Mouse (Mus musculus) C2C12 (cell line): Measurements from ENCODE around the gene Gng7.

ENCODE experiments used
- CTCF ChIP-seq: IDR thresholded peaks from one replicate; pipeline ENCODE4 v1.5.1; 2011; ENCODE audit not compliant: control insufficient read depth, insufficient read depth, insufficient read length
- MAX ChIP-seq: IDR thresholded peaks from one replicate; pipeline ENCODE4 v1.6.1; 2011; ENCODE audit warnings: mild to moderate bottlenecking, control low read depth
- MYOD1 ChIP-seq: IDR thresholded peaks from one replicate; pipeline ENCODE4 v1.6.1; 2011; ENCODE audit warnings: low read depth; ENCODE audit not compliant: control insufficient read depth, insufficient read length
- MYOG ChIP-seq: IDR thresholded peaks from one replicate; pipeline ENCODE4 v1.6.1; 2011; ENCODE audit not compliant: control insufficient read depth, insufficient read length; ENCODE audit errors: extremely low read depth
- USF1 ChIP-seq: IDR thresholded peaks from one replicate; pipeline ENCODE4 v1.6.1; 2011; ENCODE audit warnings: low read depth, mild to moderate bottlenecking, control low read depth, moderate library complexity

DNA sequence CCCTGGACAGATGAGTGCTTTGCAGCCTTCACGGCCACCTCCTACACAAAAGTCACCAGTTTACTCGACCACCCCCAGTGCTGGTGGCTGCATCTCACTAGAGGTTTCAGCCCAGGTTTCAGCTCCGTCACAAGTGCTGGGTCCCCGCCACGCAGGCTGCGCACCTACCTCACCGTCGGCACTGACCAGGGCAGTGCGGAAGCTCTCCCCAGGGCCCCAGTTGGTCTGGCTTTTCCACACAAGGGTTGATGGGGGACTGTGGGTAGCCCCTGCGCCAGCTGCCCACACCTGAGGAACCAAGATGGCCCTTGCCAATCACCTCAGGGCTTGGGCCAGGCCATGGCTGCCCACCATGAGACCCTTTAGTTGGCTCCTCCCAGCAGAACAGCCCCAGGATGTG is 111.5 kb downstream of the Gng7 start:
- no peak for TF ChIP-seq CTCF
- no peak for TF ChIP-seq USF1
- TF ChIP-seq MAX, result no peak
- no peak for TF ChIP-seq MYOG
- no peak for TF ChIP-seq MYOD1
